Mouse (Mus musculus) limb, embryonic 14.5 days (tissue): ENCODE data around the gene AI661453. TPM values are rescaled to one million over a fixed set of nuclear protein-coding genes. Genes with fewer than 3 reads are reported as not detected.
"Not testable (repeated sequence)": the region's sequence is repeated elsewhere in the genome, so short reads cannot be mapped to it uniquely, and the experiment has no call there.

ENCODE experiments used
- ATAC-seq: fragments of 200-750 bp; cut with Nextera tagmentation; 2 replicates; pipeline ENCODE4 v1.8.0; 2017; ENCODE audit warnings: low read depth, moderate number of reproducible peaks, moderate TSS enrichment; ENCODE audit not compliant: low FRiP score
- DNase-seq: peaks from one replicate; pipeline ENCODE4 v3.0.0-alpha.2; 2015; ENCODE audit warnings: low spot score
- H3K27ac ChIP-seq: fragments of 300-500 bp; sonication (generic); replicated peaks from 2 replicates; pipeline ENCODE4 v1.5.1; 2014; ENCODE audit warnings: low read depth, mild to moderate bottlenecking, low read length, moderate library complexity, mixed read lengths
- H3K27me3 ChIP-seq: fragments of 300-500 bp; sonication (generic); 2 replicates; pipeline ENCODE4 v1.6.1; 2014; ENCODE audit warnings: low read length, mixed read lengths; ENCODE audit not compliant: control insufficient read depth, insufficient read depth
- H3K36me3 ChIP-seq: fragments of 300-500 bp; sonication (generic); 2 replicates; pipeline ENCODE4 v1.6.1; 2014; ENCODE audit warnings: mild to moderate bottlenecking, low read length, moderate library complexity, mixed read lengths; ENCODE audit not compliant: control insufficient read depth, insufficient read depth
- H3K4me1 ChIP-seq: fragments of 300-500 bp; sonication (generic); 2 replicates; pipeline ENCODE4 v1.6.1; 2014; ENCODE audit warnings: antibody characterized with exemption, low read length, mixed read lengths; ENCODE audit not compliant: control insufficient read depth, insufficient read depth
- H3K4me2 ChIP-seq: fragments of 300-500 bp; sonication (generic); replicated peaks from 2 replicates; pipeline ENCODE4 v1.6.1; 2014; ENCODE audit warnings: low read depth, mild to moderate bottlenecking, low read length, moderate library complexity; ENCODE audit not compliant: severe bottlenecking
- H3K4me3 ChIP-seq: fragments of 300-500 bp; sonication (generic); replicated peaks from 2 replicates; pipeline ENCODE4 v1.5.1; 2014; ENCODE audit warnings: low read length
- H3K9ac ChIP-seq: fragments of 300-500 bp; sonication (generic); 2 replicates; pipeline ENCODE4 v1.6.1; 2014; ENCODE audit warnings: mild to moderate bottlenecking, low read depth, low read length, moderate library complexity; ENCODE audit not compliant: severe bottlenecking
- H3K9me3 ChIP-seq: fragments of 300-500 bp; sonication (generic); 2 replicates; pipeline ENCODE4 v1.6.1; 2016; ENCODE audit warnings: low read length; ENCODE audit not compliant: control insufficient read depth
- POLR2A ChIP-seq: fragments of 200-500 bp; IDR thresholded peaks from 2 replicates; pipeline ENCODE4 v1.8.0; 2012; ENCODE audit warnings: inconsistent platforms, mild to moderate bottlenecking, moderate library complexity, borderline replicate concordance; ENCODE audit not compliant: insufficient read depth, insufficient read length; ENCODE audit errors: extremely low read depth
- WGBS: fragments of 180-500 bp; shearing (Covaris S2); extraction: QIAGEN DNeasy Blood & Tissue Kit; methylation state at CpG from one replicate; pipeline ENCODE4 v1.1.7; 2014; 5-methylcytosine and 5-hydroxymethylcytosine counted together
- polyA plus RNA-seq, 2 experiments: library from polyadenylated mRNA; depleted of rRNA in 1 of 2; stranded (reverse) in 1 of 2; unstranded in 1 of 2; fragments of >200 nt; fragmentation: Nextera tagmentation in 1 of 2; extraction: Ambion mirVana in 1 of 2; gene quantifications; 2 replicates each; pipeline versions ENCODE4 v1.2.1 to v1.2.3; 2012 to 2014

AI661453 gene
- polyA plus RNA-seq, 2 experiments, result 2.7 to 3.4 TPM

DNA sequence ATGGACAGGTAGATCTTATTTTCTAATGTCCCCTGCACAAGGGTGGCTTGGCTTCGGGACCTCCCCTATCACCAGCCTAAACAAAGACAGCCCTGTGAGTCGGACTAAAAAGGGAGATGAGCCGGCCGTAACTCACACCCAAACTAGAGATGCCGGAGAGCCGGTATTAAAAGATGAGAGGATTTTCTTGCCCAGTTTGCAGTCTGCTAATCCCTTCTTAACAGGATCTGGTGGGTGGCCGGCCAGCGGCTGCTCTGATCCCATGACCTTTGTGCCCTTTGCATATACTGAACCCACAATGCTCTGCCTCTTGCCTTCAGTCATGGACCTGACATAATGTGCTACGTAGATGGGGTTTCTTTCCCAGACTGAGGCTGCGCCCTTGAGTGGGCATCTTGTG, 36.0 kb upstream of the AI661453 start, which contains the start of gene Guca1a:
Gene Guca1a, minus strand, starts transcription at position 134 of the 400 bp plus-strand sequence.
- no peaks in the 10 kb centered on the region for H3K9me3 ChIP-seq
- H3K9ac ChIP-seq, result no peak within 1 kb of the TSS
- peaks cover 2% of the 10 kb centered on the region; the same call in 1 of the 2 replicates for H3K4me1 ChIP-seq
- TF ChIP-seq POLR2A, result no peak
- DNase-seq (no peak), ATAC-seq (no peak)
- 46% methylated on average over 10 of the region's 10 CpGs for WGBS
- H3K4me2 ChIP-seq, result no peak within 1 kb of the TSS
- H3K4me3 ChIP-seq, result no peak within 1 kb of the TSS
- H3K27me3 ChIP-seq, result peaks cover 10% of the 10 kb centered on the region
- H3K36me3 ChIP-seq, result no peaks in the 10 kb centered on the region
- no peak within 1 kb of the TSS for H3K27ac ChIP-seq

DNA sequence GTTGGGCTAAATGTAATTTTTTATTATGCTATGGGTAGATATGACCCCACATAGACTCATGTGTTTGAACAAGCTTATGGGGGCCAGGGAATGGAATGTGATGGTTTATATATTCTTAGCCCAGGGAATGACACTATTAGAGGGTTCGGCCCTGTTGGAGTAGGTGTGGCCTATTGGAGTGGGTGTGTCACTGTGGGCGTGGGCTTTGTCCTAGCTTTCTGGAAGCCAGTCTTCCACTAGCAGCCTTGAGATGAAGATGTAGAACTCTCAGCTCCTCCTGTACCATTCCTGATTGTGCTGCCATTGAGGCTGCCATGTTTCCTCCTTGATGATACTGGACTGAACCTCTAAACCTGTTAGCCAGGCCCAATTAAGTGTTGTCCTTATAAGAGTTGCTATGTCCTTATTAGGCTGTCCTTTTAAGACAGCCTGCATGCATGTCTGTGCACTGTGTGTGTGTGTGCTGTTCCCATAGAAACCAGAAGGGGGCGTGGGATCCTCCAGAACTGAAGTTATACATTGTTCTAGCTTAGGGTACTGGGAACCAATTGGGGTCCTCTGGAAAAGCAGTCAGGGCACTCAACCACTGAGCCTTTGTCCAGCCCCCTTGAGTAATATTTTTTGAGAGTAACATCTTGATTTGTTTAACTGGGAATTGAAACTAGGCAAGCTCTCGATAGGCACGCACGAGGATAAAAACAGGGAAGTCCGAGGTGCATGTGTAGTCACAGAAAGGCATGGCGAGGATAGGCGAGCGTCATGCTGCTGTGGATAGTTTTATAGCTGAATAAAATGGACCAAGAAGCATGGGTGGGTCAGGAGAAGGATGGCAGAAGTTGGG, 28.5 kb upstream of the AI661453 start:
- WGBS, result 54% methylated on average over 10 of the region's 10 CpGs
- Histone ChIP-seq H3K36me3 (no peaks in the 10 kb centered on the region), H3K4me1 (no peaks in the 10 kb centered on the region), H3K4me2 (no peak overlapping the region), H3K27ac (no peak overlapping the region), H3K27me3 (peaks cover 17% of the 10 kb centered on the region), H3K4me3 (no peak overlapping the region), H3K9me3 (no peaks in the 10 kb centered on the region), H3K9ac (no peak overlapping the region)
- DNase-seq (no peak), ATAC-seq (no peak)
- TF ChIP-seq POLR2A, result no peak

DNA sequence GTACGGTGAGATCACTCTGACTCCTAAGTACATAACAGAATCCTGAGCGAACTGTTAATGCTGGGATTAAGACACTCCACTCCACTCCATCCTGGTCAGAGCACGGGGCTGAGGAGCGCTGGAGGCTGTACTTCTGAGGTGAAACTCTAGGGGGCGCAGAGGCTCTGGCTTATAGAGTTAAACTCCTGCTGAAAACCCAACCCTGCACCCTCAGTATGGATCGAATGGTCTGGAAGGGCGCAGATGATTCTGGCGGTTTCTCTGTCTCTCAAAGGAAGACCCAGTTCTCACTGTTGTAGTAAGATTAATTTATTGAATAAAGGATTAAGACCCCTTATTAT, 27.9 kb upstream of the AI661453 start:
- ATAC-seq (0 out of 2 replicates have a peak, but pooled peaks have one; percentile 29), DNase-seq (peak; percentile 82)
- no peak overlapping the region for H3K4me2 ChIP-seq
- TF ChIP-seq POLR2A, result no peak
- peaks cover 17% of the 10 kb centered on the region for H3K27me3 ChIP-seq
- no peaks in the 10 kb centered on the region for H3K4me1 ChIP-seq
- H3K9ac ChIP-seq, result no peak overlapping the region
- no peaks in the 10 kb centered on the region for H3K36me3 ChIP-seq
- WGBS, result 27% methylated on average over 8 of the region's 8 CpGs
- no peak overlapping the region for H3K4me3 ChIP-seq
- no peak overlapping the region for H3K27ac ChIP-seq
- H3K9me3 ChIP-seq, result no peaks in the 10 kb centered on the region

DNA sequence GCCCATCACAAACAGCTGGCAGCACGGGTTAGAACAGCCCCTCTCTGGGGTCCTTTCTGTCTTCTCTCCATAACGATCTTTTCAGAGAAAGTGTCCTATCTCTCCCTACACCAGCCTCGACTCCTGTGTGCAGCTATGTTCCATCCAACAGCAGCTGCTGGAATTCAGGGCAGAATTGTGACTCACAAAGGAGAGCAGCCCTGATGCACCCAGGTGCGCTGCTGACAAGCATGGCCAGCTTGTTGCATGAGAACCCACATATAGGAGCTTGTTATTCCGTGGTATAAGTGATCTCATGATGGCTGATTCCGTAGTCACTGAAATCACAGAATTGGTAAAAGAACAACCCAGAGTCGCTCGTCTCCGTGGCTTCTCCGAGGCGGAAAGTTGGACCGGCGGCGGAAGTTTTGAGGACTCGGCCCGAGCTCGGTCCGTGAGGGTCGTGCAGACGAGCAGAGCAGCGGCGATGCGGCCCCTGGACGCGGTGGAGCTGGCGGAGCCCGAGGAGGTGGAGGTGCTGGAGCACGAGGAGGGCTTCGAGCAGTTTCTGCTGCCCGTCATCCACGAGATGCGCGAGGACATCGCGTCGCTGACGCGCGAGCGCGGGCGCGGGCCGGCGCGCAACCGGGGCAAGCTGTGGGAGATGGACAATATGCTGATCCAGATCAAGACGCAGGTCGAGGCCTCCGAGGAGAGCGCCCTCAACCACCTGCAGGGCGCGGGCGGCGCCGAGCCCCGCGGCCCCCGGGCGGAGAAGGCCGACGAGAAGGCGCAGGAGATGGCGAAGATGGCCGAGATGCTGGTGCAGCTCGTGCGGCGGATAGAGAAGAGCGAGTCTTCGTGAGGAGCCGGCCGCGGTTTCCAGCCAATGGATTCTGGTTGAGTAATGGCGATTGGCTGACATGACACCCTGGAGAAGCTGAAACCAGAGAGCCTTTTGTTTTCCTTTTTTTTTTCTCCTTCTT, 26.2 kb upstream of the AI661453 start:
- not testable (repeated sequence) for H3K9me3 ChIP-seq, DNase-seq, H3K27ac ChIP-seq, H3K36me3 ChIP-seq, H3K4me1 ChIP-seq
- WGBS, result 4% methylated on average over 74 of the region's 74 CpGs
- Histone ChIP-seq H3K9ac (0 out of 2 replicates have a peak overlapping the region, but pooled peaks have one; percentile 31), H3K4me2 (peak overlapping the region; percentile 56), H3K27me3 (peaks cover 17% of the 10 kb centered on the region), H3K4me3 (peak overlapping the region; percentile 32)
- peak; percentile 55; the same call in 1 of the 2 replicates for ATAC-seq

DNA sequence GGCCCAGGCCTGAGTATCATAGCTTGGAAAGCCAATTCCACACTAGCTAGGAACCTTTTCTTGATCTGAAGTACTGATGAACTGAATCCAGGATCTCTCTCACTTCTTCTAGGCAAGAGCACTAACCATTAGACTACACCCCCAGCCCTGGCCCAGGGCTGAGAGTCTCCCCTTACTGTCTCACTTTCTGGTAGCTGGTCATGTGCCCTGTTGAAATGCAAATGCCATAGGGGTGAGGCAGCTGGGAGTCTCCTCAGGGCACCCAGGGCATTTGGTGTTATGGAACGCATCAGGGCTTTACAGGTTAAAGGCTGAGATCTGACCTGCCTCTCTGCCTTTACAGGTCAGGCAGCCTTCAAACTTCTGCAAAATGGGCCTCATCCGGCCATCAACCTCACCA, 16.2 kb upstream of the AI661453 start:
- H3K27ac ChIP-seq, result no peak overlapping the region
- no peak overlapping the region for H3K4me2 ChIP-seq
- DNase-seq (no peak), ATAC-seq (no peak)
- WGBS, result 62% methylated on average over 2 of the region's 2 CpGs
- H3K4me1 ChIP-seq, result no peaks in the 10 kb centered on the region
- TF ChIP-seq POLR2A, result no peak
- no peaks in the 10 kb centered on the region for H3K9me3 ChIP-seq
- H3K4me3 ChIP-seq, result no peak overlapping the region
- H3K36me3 ChIP-seq, result no peaks in the 10 kb centered on the region
- H3K27me3 ChIP-seq, result no peaks in the 10 kb centered on the region
- no peak overlapping the region for H3K9ac ChIP-seq
